Mouse (Mus musculus) kidney, adult 2 months (tissue): ENCODE data around the gene Stmn1. TPM values are rescaled to one million over a fixed set of nuclear protein-coding genes. Genes with fewer than 3 reads are reported as not detected.

Experiments
- DNase-seq: peaks from one replicate; pipeline ENCODE4 v3.0.0; 2021
- H3K27ac ChIP-seq: fragments of 200-500 bp; 2 replicates; pipeline ENCODE4 v1.5.1; 2012; ENCODE audit warnings: low read depth, low read length, control low read depth, inconsistent platforms; ENCODE audit not compliant: insufficient read depth
- H3K27me3 ChIP-seq: fragments of 200-500 bp; replicated peaks from 2 replicates; pipeline ENCODE4 v1.6.1; 2012; ENCODE audit warnings: mild to moderate bottlenecking, moderate library complexity, low read length, inconsistent platforms; ENCODE audit not compliant: control insufficient read depth, insufficient read depth
- H3K36me3 ChIP-seq: fragments of 200-500 bp; 2 replicates; pipeline ENCODE4 v1.6.1; 2012; ENCODE audit warnings: mild to moderate bottlenecking, moderate library complexity, low read length, inconsistent platforms; ENCODE audit not compliant: control insufficient read depth, insufficient read depth
- H3K4me1 ChIP-seq: fragments of 200-500 bp; 2 replicates; pipeline ENCODE4 v1.6.1; 2011; ENCODE audit warnings: low read length; ENCODE audit not compliant: control insufficient read depth, insufficient read depth
- H3K4me3 ChIP-seq: fragments of 200-500 bp; 2 replicates; pipeline ENCODE4 v1.5.1; 2011; ENCODE audit warnings: mild to moderate bottlenecking, low read depth, low read length, control low read depth; ENCODE audit not compliant: insufficient read depth
- CTCF ChIP-seq: fragments of 200-500 bp; conservative IDR thresholded peaks from 2 replicates; pipeline ENCODE4 v1.5.1; 2011; ENCODE audit warnings: low read depth, mild to moderate bottlenecking, control low read depth, low read length, moderate library complexity, mixed read lengths; ENCODE audit not compliant: insufficient read depth, insufficient read length
- POLR2A ChIP-seq: fragments of 200-500 bp; IDR thresholded peaks from one replicate; pipeline ENCODE4 v1.6.1; 2011; ENCODE audit warnings: low read depth, low read length, control low read depth
- WGBS: fragments of 180-500 bp; shearing (Covaris S2); methylation state at CpG from one replicate; pipeline ENCODE4 v1.1.7; 2018; 5-methylcytosine and 5-hydroxymethylcytosine counted together
- polyA plus RNA-seq: library from polyadenylated mRNA; depleted of rRNA; stranded (reverse); fragments of >200 nt; gene quantifications from 2 replicates; pipeline ENCODE4 v1.2.3, GENCODE M21; 2012; rRNA removed

Stmn1 gene
- polyA plus RNA-seq, 1 experiment = 24.9 TPM

GRCm38 (mm10) chr4:134515614-134516013 is 47.5 kb downstream of the Stmn1 start:
- H3K27ac ChIP-seq = no peak overlapping the region

GRCm38 (mm10) chr4:134516981-134517380 is 48.9 kb downstream of the Stmn1 start:
- TF ChIP-seq CTCF (no peak), POLR2A (no peak)
- Histone ChIP-seq H3K36me3 (no peaks in the 10 kb centered on the region), H3K4me3 (no peak overlapping the region), H3K27ac (no peak overlapping the region), H3K4me1 (peaks cover 5% of the 10 kb centered on the region; the same call in 1 of the 2 replicates), H3K27me3 (no peaks in the 10 kb centered on the region)
- WGBS = 41% methylated on average over 8 of the region's 8 CpGs
- DNase-seq = peak; percentile 58

More at GRCm38 (mm10) chr4:134515614-134516013, 47.5 kb downstream of the Stmn1 start:
- no peak for DNase-seq
- Histone ChIP-seq H3K4me3 (no peak overlapping the region), H3K27me3 (no peaks in the 10 kb centered on the region), H3K36me3 (no peaks in the 10 kb centered on the region), H3K4me1 (peaks cover 8% of the 10 kb centered on the region; the same call in 1 of the 2 replicates)
- 89% methylated on average over 7 of the region's 7 CpGs for WGBS
- TF ChIP-seq CTCF (no peak), POLR2A (no peak)

DNA sequence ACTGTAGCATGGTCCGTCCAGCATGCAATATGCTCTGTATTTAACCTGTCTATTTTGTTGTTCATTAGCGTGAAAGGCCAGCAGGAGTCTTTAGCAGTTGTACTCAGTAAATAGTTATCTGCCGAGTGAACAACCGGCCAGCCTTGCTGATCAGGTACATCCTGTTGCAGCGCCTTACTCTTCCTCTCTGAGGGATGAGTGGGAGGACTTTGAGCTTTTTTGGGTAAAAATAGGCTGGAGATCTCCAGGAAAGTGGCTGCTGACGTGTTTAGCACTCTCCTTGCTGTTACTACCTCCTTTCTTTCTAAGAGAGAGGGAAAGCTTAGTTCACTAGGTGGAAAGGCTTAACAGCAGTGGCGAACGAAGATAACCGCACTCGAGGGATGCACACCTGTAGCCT is 49.6 kb downstream of the Stmn1 start:
- no peak overlapping the region for H3K27ac ChIP-seq
- H3K4me1 ChIP-seq = peaks cover 3% of the 10 kb centered on the region; the same call in 1 of the 2 replicates
- TF ChIP-seq CTCF (no peak), POLR2A (no peak)
- no peaks in the 10 kb centered on the region for H3K27me3 ChIP-seq
- H3K4me3 ChIP-seq = no peak overlapping the region
- DNase-seq = no peak
- WGBS = 85% methylated on average over 10 of the region's 10 CpGs
- H3K36me3 ChIP-seq = no peaks in the 10 kb centered on the region

DNA sequence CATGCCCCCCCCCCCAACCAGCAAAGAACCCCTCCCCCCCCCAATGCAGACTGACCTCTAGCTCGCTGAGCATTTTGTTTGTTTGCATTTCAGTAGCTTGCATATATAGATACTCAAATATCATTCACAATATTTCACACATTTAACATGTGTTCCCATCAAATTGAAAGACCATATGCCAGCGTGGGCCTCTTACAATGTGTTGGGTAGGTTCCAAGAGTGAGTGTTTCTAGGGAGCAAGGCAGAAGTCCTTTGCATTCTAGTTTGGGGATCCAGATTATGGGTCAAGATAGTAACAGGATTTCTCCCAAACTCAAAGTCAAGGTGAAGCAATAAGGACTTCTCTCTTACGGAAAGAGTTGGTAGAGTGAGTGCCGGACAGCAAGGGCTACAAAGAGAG is 50.4 kb downstream of the Stmn1 start:
- no peak for TF ChIP-seq POLR2A

DNA sequence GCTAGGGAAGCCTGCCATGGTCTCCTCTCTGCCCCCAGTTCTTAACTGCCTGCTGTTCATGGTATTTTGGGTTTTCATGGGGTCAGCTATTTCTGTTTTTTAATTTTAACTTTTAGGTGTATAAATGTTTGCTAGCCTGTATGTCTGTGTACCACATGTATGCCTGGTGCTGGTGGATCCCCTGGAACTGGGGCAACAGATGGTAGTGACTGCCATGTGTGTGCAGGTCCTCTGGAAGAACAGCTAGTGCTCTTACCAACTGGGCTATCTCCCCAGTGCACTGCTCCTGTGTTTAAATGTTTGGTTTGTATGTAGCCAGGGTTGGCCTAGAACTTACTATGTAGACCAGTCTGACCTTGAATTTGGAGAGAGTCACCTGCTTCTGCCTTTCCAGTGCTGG is 51.2 kb downstream of the Stmn1 start:
- no peak for DNase-seq
- no peak overlapping the region for H3K27ac ChIP-seq
- no peaks in the 10 kb centered on the region for H3K36me3 ChIP-seq
- no peaks in the 10 kb centered on the region for H3K27me3 ChIP-seq
- TF ChIP-seq CTCF (no peak), POLR2A (no peak)
- H3K4me1 ChIP-seq = 0 out of 2 replicates have a peak, but pooled peaks cover 2% of the 10 kb centered on the region
- H3K4me3 ChIP-seq = no peak overlapping the region

More for the DNA sequence above, 50.4 kb downstream of the Stmn1 start:
- H3K27me3 ChIP-seq = no peaks in the 10 kb centered on the region
- H3K27ac ChIP-seq = no peak overlapping the region
- no peak for DNase-seq
- no peaks in the 10 kb centered on the region for H3K36me3 ChIP-seq
- WGBS = 95% methylated on average over 4 of the region's 4 CpGs
- H3K4me1 ChIP-seq = 0 out of 2 replicates have a peak, but pooled peaks cover 2% of the 10 kb centered on the region
- H3K4me3 ChIP-seq = no peak overlapping the region

Other genes starting within 250 kb of the Stmn1 start
- 0.38 and 0.69 TPM in 2 replicates for gene Catsper4, start 240.9 kb upstream of the Stmn1 start, polyA plus RNA-seq
- 14.9 and 17.3 TPM in 2 replicates for gene Cnksr1, start 229.9 kb upstream of the Stmn1 start, polyA plus RNA-seq
- not detected in 2 replicates for gene E130218I03Rik, start 224.7 kb upstream of the Stmn1 start, polyA plus RNA-seq
- 6.0 and 6.4 TPM in 2 replicates for gene Zfp593, start 222.7 kb upstream of the Stmn1 start, polyA plus RNA-seq
- gene Gm30191, start 221.4 kb upstream of the Stmn1 start, polyA plus RNA-seq = 0.27 TPM in 1 of 2 replicates, not detected in the other
- gene Grrp1, start 214.2 kb upstream of the Stmn1 start, polyA plus RNA-seq = 11.5 and 11.8 TPM in 2 replicates
- gene Pdik1l, start 180.4 kb upstream of the Stmn1 start, polyA plus RNA-seq = 3.3 and 3.4 TPM in 2 replicates
- gene Trim63, start 153.2 kb upstream of the Stmn1 start, polyA plus RNA-seq = 4.2 and 7.4 TPM in 2 replicates
- gene Slc30a2, start 125.1 kb upstream of the Stmn1 start, polyA plus RNA-seq = 32.3 and 33.3 TPM in 2 replicates
- 1.1 and 1.3 TPM in 2 replicates for gene Extl1, start 84.5 kb upstream of the Stmn1 start, polyA plus RNA-seq
- 96.9 and 102 TPM in 2 replicates for gene Pafah2, start 72.0 kb upstream of the Stmn1 start, polyA plus RNA-seq
- gene Paqr7, start 28.4 kb downstream of the Stmn1 start, polyA plus RNA-seq = 58.7 and 74.3 TPM in 2 replicates
- gene Aunip, start 42.7 kb downstream of the Stmn1 start, polyA plus RNA-seq = 0.07 and 0.09 TPM in 2 replicates
- 133 and 149 TPM in 2 replicates for gene Mtfr1l, start 67.1 kb downstream of the Stmn1 start, polyA plus RNA-seq
- 9.8 and 10.2 TPM in 2 replicates for gene Selenon, start 83.8 kb downstream of the Stmn1 start, polyA plus RNA-seq
- gene Man1c1, start 236.0 kb downstream of the Stmn1 start, polyA plus RNA-seq = 4.6 and 4.7 TPM in 2 replicates